Mouse (Mus musculus) layer of hippocampus, postnatal 36 days (tissue): ENCODE data around the gene Psat1. TPM values are rescaled to one million over a fixed set of nuclear protein-coding genes. Genes with fewer than 3 reads are reported as not detected.

Source experiments
- DNase-seq, 2 experiments: peaks; one replicate each; pipeline ENCODE4 v3.0.0; 2022
- total RNA-seq, 2 experiments: library from RNA; stranded (reverse); gene quantifications; 2 replicates each; pipeline ENCODE4 v1.2.3; 2021

The Psat1 gene
- total RNA-seq: 100 to 1,000 TPM; 105 to 110 TPM

GRCm38 (mm10) chr19:15947237-15947636 lies at the start of gene Psat1:
Gene Psat1, minus strand, starts transcription at chr19:15947337.
- DNase-seq: no peak

GRCm38 (mm10) chr19:15990102-15990501 lies 43.0 kb upstream of the Psat1 start:
- no peak for DNase-seq

- DNase-seq: no peak
These were observed 38.1 kb upstream of the Psat1 start for GRCm38 (mm10) chr19:15985172-15985713.

- DNase-seq: peak; percentile 92
These were observed 37.5 kb upstream of the Psat1 start, which contains the start of gene Cep78 for GRCm38 (mm10) chr19:15984449-15985171. Gene Cep78, minus strand, starts transcription at chr19:15984989.

- no peak for DNase-seq
These were observed 36.7 kb upstream of the Psat1 start for GRCm38 (mm10) chr19:15983739-15984344.

- no peak for DNase-seq
These were observed 36.0 kb upstream of the Psat1 start for GRCm38 (mm10) chr19:15982926-15983738.

GRCm38 (mm10) chr19:15981861-15982260 lies 34.7 kb upstream of the Psat1 start:
- peak in 1 of 2 experiments; percentile 19 for DNase-seq

- no peak for DNase-seq
These were observed 26.2 kb upstream of the Psat1 start for GRCm38 (mm10) chr19:15973365-15973764.

- DNase-seq: peak in 1 of 2 experiments; percentile 40
These were observed 17.9 kb upstream of the Psat1 start for GRCm38 (mm10) chr19:15965082-15965481.

GRCm38 (mm10) chr19:15964533-15964932 lies 17.4 kb upstream of the Psat1 start:
- DNase-seq: no peak

GRCm38 (mm10) chr19:15963011-15963695 lies 16.0 kb upstream of the Psat1 start:
- no peak for DNase-seq

GRCm38 (mm10) chr19:15962313-15962712 lies 15.2 kb upstream of the Psat1 start:
- DNase-seq: no peak

- no peak for DNase-seq
These were observed 3.1 kb upstream of the Psat1 start for GRCm38 (mm10) chr19:15950225-15950624.

- DNase-seq: no peak
These were observed 1.7 kb upstream of the Psat1 start for GRCm38 (mm10) chr19:15948867-15949266.

- no peak for DNase-seq
These were observed 1.3 kb upstream of the Psat1 start for GRCm38 (mm10) chr19:15948426-15948825.

GRCm38 (mm10) chr19:15946663-15947062 lies 474 bp downstream of the Psat1 start:
- no peak for DNase-seq

- no peak for DNase-seq
These were observed 4.1 kb downstream of the Psat1 start for GRCm38 (mm10) chr19:15943117-15943423.

GRCm38 (mm10) chr19:15942421-15943116 lies 4.6 kb downstream of the Psat1 start:
- no peak for DNase-seq

GRCm38 (mm10) chr19:15941399-15941798 lies 5.7 kb downstream of the Psat1 start:
- no peak for DNase-seq

GRCm38 (mm10) chr19:15925719-15926045 lies 21.5 kb downstream of the Psat1 start:
- peak; percentile 58 to 65 for DNase-seq

- DNase-seq: peak; percentile 88 to 90
These were observed 22.0 kb downstream of the Psat1 start for GRCm38 (mm10) chr19:15924866-15925718.
